Mouse (Mus musculus) embryonic facial prominence, embryonic 11.5 days (tissue): ENCODE data around the gene Fchsd2. TPM values are rescaled to one million over a fixed set of nuclear protein-coding genes. Genes with fewer than 3 reads are reported as not detected.
A peak's percentile ranks its signal among the peaks of the same experiment; 100 is the strongest.

Experiments
- ATAC-seq: fragments of 200-750 bp; cut with Nextera tagmentation; replicated peaks from 2 replicates; pipeline ENCODE4 v1.8.0; 2017; ENCODE audit warnings: low read depth; ENCODE audit not compliant: insufficient number of reproducible peaks, low FRiP score, low TSS enrichment
- DNase-seq: peaks from one replicate; pipeline ENCODE4 v3.0.0-alpha.2; 2015; ENCODE audit warnings: low spot score
- H3K27ac ChIP-seq: fragments of 300-500 bp; sonication (generic); replicated peaks from 2 replicates; pipeline ENCODE4 v1.5.1; 2014; ENCODE audit warnings: mild to moderate bottlenecking, low read depth, low read length, control low read depth
- H3K27me3 ChIP-seq: fragments of 300-500 bp; sonication (generic); 2 replicates; pipeline ENCODE4 v1.6.1; 2014; ENCODE audit warnings: mild to moderate bottlenecking, low read length, moderate library complexity, mixed read lengths; ENCODE audit not compliant: control insufficient read depth, insufficient read depth
- H3K36me3 ChIP-seq: fragments of 300-500 bp; sonication (generic); replicated peaks from 2 replicates; pipeline ENCODE4 v1.6.1; 2014; ENCODE audit warnings: low read depth, mild to moderate bottlenecking, low read length, moderate library complexity, mixed read lengths; ENCODE audit not compliant: control insufficient read depth, insufficient read depth
- H3K4me1 ChIP-seq: fragments of 300-500 bp; sonication (generic); 2 replicates; pipeline ENCODE4 v1.6.1; 2014; ENCODE audit warnings: low read length, mixed read lengths; ENCODE audit not compliant: control insufficient read depth, insufficient read depth
- H3K4me2 ChIP-seq: fragments of 300-500 bp; sonication (generic); 2 replicates; pipeline ENCODE4 v1.6.1; 2014; ENCODE audit warnings: low read depth, mild to moderate bottlenecking, control low read depth, low read length, moderate library complexity
- H3K4me3 ChIP-seq: fragments of 300-500 bp; sonication (generic); 2 replicates; pipeline ENCODE4 v1.5.1; 2014; ENCODE audit warnings: low read depth, low read length, control low read depth
- H3K9ac ChIP-seq: fragments of 300-500 bp; sonication (generic); replicated peaks from 2 replicates; pipeline ENCODE4 v1.6.1; 2014; ENCODE audit warnings: mild to moderate bottlenecking, control low read depth, low read length
- H3K9me3 ChIP-seq: fragments of 300-500 bp; sonication (generic); replicated peaks from 2 replicates; pipeline ENCODE4 v1.6.1; 2016; ENCODE audit warnings: mild to moderate bottlenecking, low read length, inconsistent platforms, mixed read lengths; ENCODE audit not compliant: control insufficient read depth
- WGBS: fragments of 180-500 bp; shearing (Covaris S2); extraction: QIAGEN DNeasy Blood & Tissue Kit; methylation state at CpG from one replicate; pipeline ENCODE4 v1.1.7; 2014; 5-methylcytosine and 5-hydroxymethylcytosine counted together
- polyA plus RNA-seq: library from polyadenylated mRNA; unstranded; fragments of >200 nt; fragmentation: Nextera tagmentation; extraction: Ambion mirVana; gene quantifications from 2 replicates; pipeline ENCODE4 v1.2.1, GENCODE M21; 2014

Gene Fchsd2
- polyA plus RNA-seq, 1 experiment from 2014 or later, result 23.9 TPM

- peak; percentile 63 for DNase-seq
- no peaks in the 10 kb centered on the region for H3K9me3 ChIP-seq
- H3K4me1 ChIP-seq, result no peaks in the 10 kb centered on the region
- H3K27me3 ChIP-seq, result no peaks in the 10 kb centered on the region
- no peak for ATAC-seq
- H3K36me3 ChIP-seq, result no peaks in the 10 kb centered on the region; the same call in 1 of the 2 replicates
- H3K4me2 ChIP-seq, result no peak overlapping the region
- H3K27ac ChIP-seq, result no peak overlapping the region
- 62% methylated on average over 1 of the region's 2 CpGs for WGBS
- H3K9ac ChIP-seq, result no peak overlapping the region
- no peak overlapping the region for H3K4me3 ChIP-seq
These were observed 138.8 kb downstream of the Fchsd2 start for GRCm38 (mm10) chr7:101231458-101231857.

GRCm38 (mm10) chr7:101232716-101233115 is 140.1 kb downstream of the Fchsd2 start:
- ATAC-seq (no peak), DNase-seq (no peak)
- Histone ChIP-seq H3K4me2 (no peak overlapping the region), H3K4me1 (no peaks in the 10 kb centered on the region), H3K27me3 (no peaks in the 10 kb centered on the region), H3K36me3 (no peaks in the 10 kb centered on the region; the same call in 1 of the 2 replicates), H3K9me3 (no peaks in the 10 kb centered on the region), H3K9ac (no peak overlapping the region), H3K4me3 (no peak overlapping the region), H3K27ac (no peak overlapping the region)
- 83% methylated on average over 3 of the region's 3 CpGs for WGBS

- Histone ChIP-seq H3K27me3 (no peaks in the 10 kb centered on the region), H3K27ac (no peak overlapping the region), H3K4me3 (no peak overlapping the region), H3K4me1 (no peaks in the 10 kb centered on the region), H3K9ac (no peak overlapping the region), H3K4me2 (no peak overlapping the region), H3K9me3 (no peaks in the 10 kb centered on the region), H3K36me3 (no peaks in the 10 kb centered on the region; the same call in 1 of the 2 replicates)
- WGBS, result 81% methylated on average over 8 of the region's 8 CpGs
- ATAC-seq, result no peak
- no peak for DNase-seq
These were observed 144.2 kb downstream of the Fchsd2 start for GRCm38 (mm10) chr7:101236712-101237473.

- no peaks in the 10 kb centered on the region; the same call in 1 of the 2 replicates for H3K36me3 ChIP-seq
- ATAC-seq (no peak), DNase-seq (no peak)
- no peak overlapping the region for H3K27ac ChIP-seq
- 90% methylated on average over 4 of the region's 4 CpGs for WGBS
- no peak overlapping the region for H3K4me2 ChIP-seq
- no peak overlapping the region for H3K9ac ChIP-seq
- H3K9me3 ChIP-seq, result no peaks in the 10 kb centered on the region
- H3K27me3 ChIP-seq, result no peaks in the 10 kb centered on the region
- H3K4me1 ChIP-seq, result no peaks in the 10 kb centered on the region
- no peak overlapping the region for H3K4me3 ChIP-seq
These were observed 156.1 kb downstream of the Fchsd2 start for GRCm38 (mm10) chr7:101248760-101249159.

GRCm38 (mm10) chr7:101249173-101249572 is 156.5 kb downstream of the Fchsd2 start:
- WGBS, result 76% methylated on average over 2 of the region's 2 CpGs

GRCm38 (mm10) chr7:101253071-101253470 is 160.4 kb downstream of the Fchsd2 start:
- ATAC-seq (no peak), DNase-seq (no peak)
- Histone ChIP-seq H3K36me3 (no peaks in the 10 kb centered on the region; the same call in 1 of the 2 replicates), H3K4me2 (no peak overlapping the region), H3K27ac (no peak overlapping the region), H3K9me3 (no peaks in the 10 kb centered on the region), H3K9ac (no peak overlapping the region), H3K27me3 (no peaks in the 10 kb centered on the region), H3K4me1 (no peaks in the 10 kb centered on the region), H3K4me3 (no peak overlapping the region)
- 75% methylated on average over 2 of the region's 2 CpGs for WGBS

More at GRCm38 (mm10) chr7:101249173-101249572, 156.5 kb downstream of the Fchsd2 start:
- H3K9me3 ChIP-seq, result no peaks in the 10 kb centered on the region
- no peak overlapping the region for H3K4me3 ChIP-seq
- no peaks in the 10 kb centered on the region; the same call in 1 of the 2 replicates for H3K36me3 ChIP-seq
- no peak for ATAC-seq
- no peak for DNase-seq
- H3K27me3 ChIP-seq, result no peaks in the 10 kb centered on the region
- H3K4me2 ChIP-seq, result no peak overlapping the region
- no peak overlapping the region for H3K9ac ChIP-seq
- no peaks in the 10 kb centered on the region for H3K4me1 ChIP-seq
- H3K27ac ChIP-seq, result no peak overlapping the region

GRCm38 (mm10) chr7:101258482-101258881 is 165.8 kb downstream of the Fchsd2 start:
- no peak overlapping the region for H3K4me3 ChIP-seq
- no peaks in the 10 kb centered on the region for H3K27me3 ChIP-seq
- H3K36me3 ChIP-seq, result no peaks in the 10 kb centered on the region; the same call in 1 of the 2 replicates
- ATAC-seq (no peak), DNase-seq (no peak)
- no peak overlapping the region for H3K4me2 ChIP-seq
- no peak overlapping the region for H3K9ac ChIP-seq
- H3K27ac ChIP-seq, result no peak overlapping the region
- no peaks in the 10 kb centered on the region for H3K4me1 ChIP-seq
- H3K9me3 ChIP-seq, result no peaks in the 10 kb centered on the region

- Histone ChIP-seq H3K4me1 (no peaks in the 10 kb centered on the region), H3K27me3 (no peaks in the 10 kb centered on the region), H3K27ac (no peak overlapping the region), H3K4me3 (no peak overlapping the region), H3K9ac (no peak overlapping the region), H3K4me2 (no peak overlapping the region), H3K9me3 (no peaks in the 10 kb centered on the region), H3K36me3 (no peaks in the 10 kb centered on the region)
- no peak for DNase-seq
- no peak for ATAC-seq
- 88% methylated on average over 4 of the region's 4 CpGs for WGBS
These were observed 169.4 kb downstream of the Fchsd2 start for GRCm38 (mm10) chr7:101261941-101262546.
